Mouse (Mus musculus) spleen, adult 2 months (tissue): ENCODE results near the gene Ehd3.

Source experiments
- CTCF ChIP-seq: fragments of 200-500 bp; IDR thresholded peaks from 2 replicates; pipeline ENCODE4 v1.5.1; 2011; ENCODE audit warnings: mild to moderate bottlenecking, inconsistent platforms; ENCODE audit not compliant: insufficient read depth, insufficient read length, insufficient replicate concordance; ENCODE audit errors: extremely low read depth
- POLR2A ChIP-seq: fragments of 200-500 bp; IDR thresholded peaks from 2 replicates; pipeline ENCODE4 v1.6.1; 2011; ENCODE audit warnings: low read depth, low read length, inconsistent platforms

DNA sequence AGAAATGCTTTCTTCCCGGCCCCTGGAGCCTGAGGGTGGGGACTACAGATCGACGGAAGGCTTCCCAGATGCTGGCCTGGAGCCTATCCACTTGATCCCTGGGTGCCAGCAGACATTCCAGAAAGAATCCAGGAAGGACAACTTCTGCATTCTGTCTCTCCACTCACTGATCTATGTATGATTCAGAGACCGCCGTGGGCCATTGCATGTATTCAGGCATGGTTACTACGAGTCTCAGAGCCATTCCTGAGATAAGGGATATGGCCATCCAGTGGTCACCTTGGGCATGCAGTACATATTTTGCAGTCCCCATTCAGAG lies 20.0 kb downstream of the Ehd3 start:
- TF ChIP-seq CTCF (no peak), POLR2A (no peak)
